Mouse (Mus musculus) spleen, adult 10 weeks (tissue): ENCODE results near the gene Dtd1. TPM values are rescaled to one million over a fixed set of nuclear protein-coding genes. Genes with fewer than 3 reads are reported as not detected.

Source experiments
- polyA plus RNA-seq: library from polyadenylated mRNA; stranded (reverse); fragments of 350-450 nt; fragmentation: Illumina TruSeq; extraction: RNeasy Lipid Tissue Mini Kit (QIAGEN cat#74804); gene quantifications from one replicate; pipeline ENCODE4 v1.2.3, GENCODE M21; 2015; ENCODE audit warnings: low replicate concordance; ENCODE audit not compliant: insufficient read depth

Dtd1 gene
- 15.9 TPM for polyA plus RNA-seq

DNA sequence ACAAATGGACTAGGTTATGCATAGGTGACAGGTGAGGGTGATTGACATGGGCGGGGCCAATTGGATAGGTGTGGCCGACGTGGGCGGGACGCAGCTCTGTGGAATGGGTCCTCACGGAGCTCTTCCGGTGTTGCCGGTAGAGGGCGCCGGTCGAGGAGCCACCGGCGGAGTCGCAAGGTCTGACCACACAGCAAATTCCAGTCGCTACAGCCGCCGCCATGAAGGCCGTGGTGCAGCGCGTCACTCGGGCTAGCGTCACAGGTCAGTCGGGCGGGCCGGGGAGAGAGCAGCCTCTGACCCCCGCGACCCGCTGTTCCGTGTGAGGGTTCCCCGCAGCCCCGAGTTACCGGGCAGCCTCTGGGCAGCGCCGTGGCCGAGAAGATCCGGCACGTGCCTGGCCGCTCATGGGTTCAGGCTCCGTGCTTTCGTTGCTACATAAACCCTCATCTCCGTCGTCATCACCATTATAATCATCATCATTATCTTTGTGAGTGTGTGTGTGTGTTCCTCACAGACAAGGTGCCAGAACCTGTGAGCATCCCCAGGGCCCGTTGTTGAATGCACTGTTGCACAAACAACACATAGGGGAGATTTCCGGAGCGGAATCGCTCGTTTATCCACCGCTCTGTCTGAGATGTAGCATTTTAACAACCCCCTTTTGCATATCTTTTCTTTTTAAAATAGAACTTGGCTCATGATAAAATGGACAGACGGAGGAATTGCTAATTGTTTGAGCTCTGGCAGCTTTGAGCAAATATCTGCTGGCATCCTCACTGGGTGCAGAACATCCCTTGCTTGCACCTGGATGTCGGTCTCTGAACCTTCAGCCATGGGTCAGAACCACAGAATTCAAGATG, at the start of gene Dtd1:
Dtd1 (plus strand) TSS at position 67 of the 857 bp plus-strand sequence.

GRCm38 (mm10) chr2:144550529-144550928, 49.2 kb upstream of the Dtd1 start, which contains the start of gene Rbbp9:
Gene Rbbp9, minus strand, starts transcription at chr2:144550869.

GRCm38 (mm10) chr2:144555820-144556552, 43.7 kb upstream of the Dtd1 start, which contains the start of gene Sec23b:
Gene Sec23b, plus strand, starts transcription at chr2:144556229.

DNA sequence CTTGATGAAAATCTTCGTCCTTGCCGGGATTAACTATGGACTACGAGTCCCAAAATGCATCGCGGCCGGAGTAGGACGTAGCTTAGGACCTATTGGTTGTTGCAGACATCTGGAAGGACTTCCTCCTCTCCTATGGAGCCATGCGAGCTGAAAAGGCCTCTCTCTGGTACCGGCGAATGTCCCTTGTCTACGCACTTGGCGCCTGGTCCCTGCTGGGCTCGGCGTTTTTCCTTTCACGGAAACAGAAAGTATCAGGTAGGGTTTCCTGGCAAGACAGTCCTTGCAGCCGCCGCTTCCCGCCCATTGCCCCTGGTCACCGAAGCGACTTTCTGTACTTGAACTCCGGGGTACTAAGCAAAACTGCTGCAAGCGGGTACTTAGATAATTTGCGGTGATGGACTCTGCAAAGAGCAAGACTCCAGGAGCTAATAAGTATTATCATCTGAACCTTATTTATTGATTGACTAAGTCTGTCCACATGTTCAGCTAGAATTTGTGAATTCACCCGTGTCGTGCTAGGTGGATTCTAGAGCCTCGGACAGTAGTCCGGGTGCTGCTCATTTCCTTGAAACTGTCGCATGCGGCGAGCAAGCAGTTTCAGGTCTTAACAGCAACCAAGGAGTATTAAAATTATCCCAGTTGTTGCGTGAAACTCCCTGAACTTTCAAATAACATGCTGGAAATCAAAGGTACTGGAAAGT, 5.6 kb upstream of the Dtd1 start, which contains the start of gene Smim26:
Smim26 (plus strand) TSS at position 104 of the 701 bp plus-strand sequence.

Other genes with a start within 250 kb of the Dtd1 start
- 21.7 TPM for gene Kat14, start 230.9 kb upstream of the Dtd1 start, polyA plus RNA-seq
- gene Pet117, start 230.9 kb upstream of the Dtd1 start, polyA plus RNA-seq = 5.3 TPM
- gene Dzank1, start 72.5 kb upstream of the Dtd1 start, polyA plus RNA-seq = 0.68 TPM
- 34.6 TPM for gene Polr3f, start 72.2 kb upstream of the Dtd1 start, polyA plus RNA-seq
- 22.8 TPM for gene Rbbp9, start 49.0 kb upstream of the Dtd1 start, polyA plus RNA-seq
- gene Sec23b, start 43.7 kb upstream of the Dtd1 start, polyA plus RNA-seq = 62.4 TPM
- gene Smim26, start 5.8 kb upstream of the Dtd1 start, polyA plus RNA-seq = 24.3 TPM
- not detected for gene Scp2d1, start 223.8 kb downstream of the Dtd1 start, polyA plus RNA-seq